ENCODE assay signal across 10 mouse cellular contexts in the genomic region with DNA sequence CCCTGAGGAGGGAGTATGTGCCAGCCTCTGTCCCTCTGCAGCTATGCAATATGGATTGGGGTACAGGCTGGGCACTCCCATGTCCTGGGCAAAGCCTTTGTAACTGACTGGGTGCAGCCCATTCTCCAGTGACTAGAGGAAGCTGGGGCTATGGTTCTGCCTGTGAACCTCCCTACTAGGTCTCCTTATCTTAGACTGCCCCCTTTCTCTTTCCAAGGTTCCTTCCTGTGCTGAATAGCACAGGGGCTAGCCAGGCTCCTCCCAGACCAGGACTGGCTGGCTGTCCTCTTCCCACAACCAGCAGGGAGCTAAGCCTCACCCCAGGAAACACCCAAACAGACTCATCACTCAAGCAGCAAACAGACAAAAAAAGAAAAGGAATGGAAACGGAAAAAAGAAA. TPM values are rescaled to one million over a fixed set of nuclear protein-coding genes. Genes with fewer than 3 reads are reported as not detected.
DNase-seq lines count a peak whose midpoint lies in the region; ATAC-seq and TF ChIP-seq lines count a peak whose summit lies in the region.
"Had no signal": no experiment of that assay in that cellular context is flagged by ENCODE, and none has a peak within 500 bp of the region (broad histone marks: within the 10 kb centered on the region; RNA-seq: fewer than 3 reads in every experiment).

No protein-coding gene starts in this region.

- H3K27ac ChIP-seq in forebrain, embryonic 10.5 days, result peak overlapping the region; percentile 41; the same call in 1 of the 2 replicates
- H3K27ac ChIP-seq in forebrain, embryonic 14.5 days (ENCODE audit: low read depth, low read length), result no peak overlapping the region
- no peak overlapping the region for H3K27ac ChIP-seq in kidney, postnatal 0 days
- H3K27ac ChIP-seq in liver, embryonic 13.5 days, result no peak overlapping the region
- H3K27ac ChIP-seq in midbrain, embryonic 14.5 days (replicated peaks; ENCODE audit: low read depth, low read length), result peak overlapping the region; percentile 82

- H3K4me2 ChIP-seq in forebrain, embryonic 14.5 days (ENCODE audit: low read length), result no peak overlapping the region
- no peak overlapping the region for H3K4me2 ChIP-seq in kidney, postnatal 0 days (ENCODE audit: low read length)
- H3K4me2 ChIP-seq in liver, embryonic 13.5 days, result no peak overlapping the region
- no peak overlapping the region for H3K4me2 ChIP-seq in midbrain, embryonic 14.5 days (ENCODE audit: low read length)

- no peak for DNase-seq in forebrain, embryonic 10.5 days (ENCODE audit: extremely low spot score, low spot score)
- no peak for DNase-seq in forebrain, embryonic 14.5 days (ENCODE audit: low spot score)
- no peak for DNase-seq in kidney, postnatal 0 days (ENCODE audit: low spot score)
- no peak for DNase-seq in kidney, postnatal 36 days
- no peak for DNase-seq in liver, embryonic 13.5 days
- no peak for DNase-seq in midbrain, embryonic 14.5 days
- no peak for DNase-seq in right cerebral cortex, postnatal 10 days (ENCODE audit: low spot score in 2 of 2)
- DNase-seq: kidney, adult 8-10 months had no signal

- H3K9me3 ChIP-seq in forebrain, embryonic 10.5 days, result no peaks in the 10 kb centered on the region
- no peaks in the 10 kb centered on the region for H3K9me3 ChIP-seq in forebrain, embryonic 14.5 days (replicated peaks; ENCODE audit: control insufficient read depth, low read length)
- H3K9me3 ChIP-seq in kidney, postnatal 0 days (replicated peaks; ENCODE audit: low read length), result no peaks in the 10 kb centered on the region
- no peaks in the 10 kb centered on the region for H3K9me3 ChIP-seq in liver, embryonic 13.5 days (replicated peaks)
- H3K9me3 ChIP-seq in midbrain, embryonic 14.5 days (ENCODE audit: control insufficient read depth, low read length), result no peaks in the 10 kb centered on the region

- 0 out of 2 replicates have a peak, but pooled peaks have one; percentile 5 for TF ChIP-seq CTCF in kidney, postnatal 0 days (IDR thresholded peaks at IDR 0.05; ENCODE audit: low read depth)

- no peaks in the 10 kb centered on the region for H3K27me3 ChIP-seq in forebrain, embryonic 10.5 days (ENCODE audit: poor library complexity, severe bottlenecking)
- H3K27me3 ChIP-seq in forebrain, embryonic 14.5 days (replicated peaks; ENCODE audit: control insufficient read depth, insufficient read depth, low read length), result no peaks in the 10 kb centered on the region
- H3K27me3 ChIP-seq in kidney, postnatal 0 days (ENCODE audit: insufficient read depth, low read length), result no peaks in the 10 kb centered on the region
- H3K27me3 ChIP-seq in liver, embryonic 13.5 days, result peaks cover 9% of the 10 kb centered on the region
- no peaks in the 10 kb centered on the region for H3K27me3 ChIP-seq in midbrain, embryonic 14.5 days (ENCODE audit: control insufficient read depth, insufficient read depth, low read length)

- no peak for ATAC-seq in forebrain, embryonic 14.5 days
- no peak for ATAC-seq in kidney, postnatal 0 days (replicated peaks; ENCODE audit: low FRiP score, low read depth)
- peak; percentile 56; the same call in 1 of the 2 replicates for ATAC-seq in liver, embryonic 13.5 days (ENCODE audit: low read depth)
- ATAC-seq in midbrain, embryonic 14.5 days (ENCODE audit: low FRiP score, low TSS enrichment), result no peak
- no peak for ATAC-seq in monocyte, adult 5-6 weeks (replicated peaks; ENCODE audit: insufficient number of reproducible peaks, low FRiP score, low TSS enrichment, poor library complexity, severe bottlenecking)

- H3K4me1 ChIP-seq in forebrain, embryonic 10.5 days, result peaks cover 97% of the 10 kb centered on the region
- peaks cover 17% of the 10 kb centered on the region for H3K4me1 ChIP-seq in forebrain, embryonic 14.5 days (ENCODE audit: control insufficient read depth, insufficient read depth, low read length)
- peaks cover 6% of the 10 kb centered on the region; the same call in 1 of the 2 replicates for H3K4me1 ChIP-seq in kidney, postnatal 0 days (replicated peaks; ENCODE audit: insufficient read depth, low read length)
- peaks cover 18% of the 10 kb centered on the region for H3K4me1 ChIP-seq in liver, embryonic 13.5 days (replicated peaks)
- peaks cover 59% of the 10 kb centered on the region for H3K4me1 ChIP-seq in midbrain, embryonic 14.5 days (ENCODE audit: control insufficient read depth, insufficient read depth, low read length)

- no peak overlapping the region for H3K9ac ChIP-seq in forebrain, embryonic 14.5 days (ENCODE audit: low read length)
- H3K9ac ChIP-seq in kidney, postnatal 0 days (ENCODE audit: low read depth, low read length), result no peak overlapping the region
- H3K9ac ChIP-seq in liver, embryonic 13.5 days, result no peak overlapping the region
- no peak overlapping the region; the same call in 1 of the 2 replicates for H3K9ac ChIP-seq in midbrain, embryonic 14.5 days (replicated peaks; ENCODE audit: low read length)

- 23% methylated on average over 1 of the region's 1 CpGs for WGBS in forebrain, embryonic 10.5 days
- 33% methylated on average over 1 of the region's 1 CpGs for WGBS in forebrain, embryonic 14.5 days
- 30% methylated on average over 1 of the region's 1 CpGs for WGBS in kidney, postnatal 0 days
- WGBS in liver, embryonic 13.5 days (ENCODE audit: insufficient replicate concordance), result 5% methylated on average over 1 of the region's 1 CpGs
- WGBS in midbrain, embryonic 14.5 days, result 35% methylated on average over 1 of the region's 1 CpGs

- peaks cover 68% of the 10 kb centered on the region for H3K36me3 ChIP-seq in forebrain, embryonic 10.5 days (replicated peaks)
- peaks cover 63% of the 10 kb centered on the region for H3K36me3 ChIP-seq in forebrain, embryonic 14.5 days (ENCODE audit: control insufficient read depth, insufficient read depth, low read length)
- H3K36me3 ChIP-seq in kidney, postnatal 0 days (ENCODE audit: insufficient read depth, low read length), result no peaks in the 10 kb centered on the region
- no peaks in the 10 kb centered on the region for H3K36me3 ChIP-seq in liver, embryonic 13.5 days
- H3K36me3 ChIP-seq in midbrain, embryonic 14.5 days (ENCODE audit: control insufficient read depth, insufficient read depth, low read length), result peaks cover 62% of the 10 kb centered on the region

- H3K4me3 ChIP-seq in forebrain, embryonic 10.5 days, result no peak overlapping the region
- no peak overlapping the region for H3K4me3 ChIP-seq in forebrain, embryonic 14.5 days (ENCODE audit: low read depth, low read length)
- no peak overlapping the region for H3K4me3 ChIP-seq in kidney, postnatal 0 days (replicated peaks; ENCODE audit: low read depth, low read length)
- no peak overlapping the region for H3K4me3 ChIP-seq in liver, embryonic 13.5 days (replicated peaks)
- no peak overlapping the region for H3K4me3 ChIP-seq in midbrain, embryonic 14.5 days (replicated peaks; ENCODE audit: low read depth, low read length)
- H3K4me3 ChIP-seq: erythroblast, embryonic 14.5 days had no signal

RNA-seq across cellular contexts. Expression of a gene that starts 32.9 kb away (rescaled TPM):
- polyA plus RNA-seq in forebrain, embryonic 10.5 days (2016; fragmentation: Nextera tagmentation; extraction: Ambion mirVana), result 0.48 TPM in 1 of 2 replicates, not detected in the other
- 1.4 and 2.2 TPM in 2 replicates for polyA plus RNA-seq in forebrain, embryonic 14.5 days (2014; fragmentation: Nextera tagmentation; extraction: Ambion mirVana)
- 0.58 and 0.64 TPM in 2 replicates for polyA plus RNA-seq in kidney, postnatal 0 days (2015; fragmentation: Nextera tagmentation; extraction: Ambion mirVana)
- polyA plus RNA-seq in liver, embryonic 13.5 days (2015; fragmentation: Nextera tagmentation; extraction: Ambion mirVana), result 0.33 and 0.60 TPM in 2 replicates
- polyA plus RNA-seq in midbrain, embryonic 14.5 days (2014; fragmentation: Nextera tagmentation; extraction: Ambion mirVana), result 0.93 and 1.2 TPM in 2 replicates
- 1.8 to 2.1 TPM in 2 of 3 replicates, not detected in the other for total RNA-seq in monocyte, adult 5-6 weeks (2017)
- polyA plus RNA-seq: erythroblast, embryonic 14.5 days had no signal

RNA-seq across cellular contexts. Expression of a gene that starts 36.2 kb away (rescaled TPM):
- 0.30 TPM in 1 of 2 replicates, not detected in the other for polyA plus RNA-seq in forebrain, embryonic 10.5 days (2016; fragmentation: Nextera tagmentation; extraction: Ambion mirVana)
- 2.5 and 4.6 TPM in 2 replicates for polyA plus RNA-seq in forebrain, embryonic 14.5 days (2014; fragmentation: Nextera tagmentation; extraction: Ambion mirVana)
- 3.4 TPM in 2 replicates for polyA plus RNA-seq in kidney, postnatal 0 days (2015; fragmentation: Nextera tagmentation; extraction: Ambion mirVana)
- polyA plus RNA-seq in liver, embryonic 13.5 days (2015; fragmentation: Nextera tagmentation; extraction: Ambion mirVana), result 0.23 and 0.30 TPM in 2 replicates
- 1.9 and 3.8 TPM in 2 replicates for polyA plus RNA-seq in midbrain, embryonic 14.5 days (2014; fragmentation: Nextera tagmentation; extraction: Ambion mirVana)
- total RNA-seq in monocyte, adult 5-6 weeks (2017), result not detected in 3 replicates
- polyA plus RNA-seq: erythroblast, embryonic 14.5 days had no signal

RNA-seq across cellular contexts. Expression of a gene that starts 57.1 kb away (rescaled TPM):
- 36.7 and 37.7 TPM in 2 replicates for polyA plus RNA-seq in forebrain, embryonic 10.5 days (2016; fragmentation: Nextera tagmentation; extraction: Ambion mirVana)
- 29.5 and 30.6 TPM in 2 replicates for polyA plus RNA-seq in forebrain, embryonic 14.5 days (2014; fragmentation: Nextera tagmentation; extraction: Ambion mirVana)
- polyA plus RNA-seq in kidney, postnatal 0 days (2015; fragmentation: Nextera tagmentation; extraction: Ambion mirVana), result 63.8 and 65.5 TPM in 2 replicates
- 35.4 and 36.0 TPM in 2 replicates for polyA plus RNA-seq in liver, embryonic 13.5 days (2015; fragmentation: Nextera tagmentation; extraction: Ambion mirVana)
- 24.7 and 26.4 TPM in 2 replicates for polyA plus RNA-seq in midbrain, embryonic 14.5 days (2014; fragmentation: Nextera tagmentation; extraction: Ambion mirVana)
- 60.8 to 104 TPM (median 99.4 TPM) in 3 replicates for total RNA-seq in monocyte, adult 5-6 weeks (2017)

Comparison
In these comparisons a context has a peak if more than half of its experiments do, and no peak if none do; other contexts are left out.
1. H3K27ac ChIP-seq: peak in forebrain, embryonic 10.5 days (single experiment) and midbrain, embryonic 14.5 days (single experiment); none in forebrain, embryonic 14.5 days (single experiment), kidney, postnatal 0 days (single experiment) and liver, embryonic 13.5 days (single experiment).